Mouse (Mus musculus): ENCODE data around the gene Arhgap23. TPM values are rescaled to one million over a fixed set of nuclear protein-coding genes. Genes with fewer than 3 reads are reported as not detected.
A peak's percentile ranks its signal among the peaks of the same experiment; 100 is the strongest.

The Arhgap23 gene
- total and polyA plus RNA-seq, 2 experiments from 2014 or later = 9.6 to 80.2 TPM

DNA sequence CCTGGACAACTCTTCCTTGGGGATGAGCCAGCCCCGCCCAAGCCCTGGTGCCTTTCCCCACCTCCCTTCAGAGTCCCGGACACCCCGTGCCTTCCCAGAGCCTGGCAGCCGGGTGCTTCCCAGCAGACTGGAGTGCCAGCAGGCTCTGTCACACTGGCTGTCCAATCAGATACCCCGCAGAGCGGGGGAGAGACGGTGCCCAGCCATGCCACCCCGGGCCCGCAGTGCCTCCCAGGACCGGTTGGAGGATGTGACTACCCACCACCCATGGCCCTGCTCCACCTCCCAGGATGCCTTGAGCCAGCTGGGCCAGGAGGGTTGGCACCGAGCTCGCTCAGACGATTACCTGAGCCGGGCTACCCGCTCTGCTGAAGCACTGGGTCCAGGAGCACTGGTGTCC is 36.3 kb downstream of the Arhgap23 start:
- no peak for TF ChIP-seq CTCF (IDR thresholded peaks at IDR 0.05)
- Histone ChIP-seq H3K27ac (ENCODE audit: low read depth, low read length) (no peak overlapping the region), H3K4me3 (ENCODE audit: low read depth, low read length) (no peak overlapping the region), H3K9me3 (ENCODE audit: low read length) (no peaks in the 10 kb centered on the region), H3K4me2 (ENCODE audit: low read depth, low read length, poor library complexity, severe bottlenecking) (peak overlapping the region; percentile 87), H3K9ac (replicated peaks; ENCODE audit: low read length, poor library complexity, severe bottlenecking) (0 out of 2 replicates have a peak overlapping the region, but pooled peaks have one; percentile 19), H3K4me1 (ENCODE audit: insufficient read depth, low read length) (peaks cover 10% of the 10 kb centered on the region), H3K36me3 (ENCODE audit: insufficient read depth, low read length) (peaks cover 47% of the 10 kb centered on the region), H3K27me3 (ENCODE audit: insufficient read depth, low read length) (no peaks in the 10 kb centered on the region)
- no peak for DNase-seq (ENCODE audit: low spot score)
- 94% methylated on average over 15 of the region's 15 CpGs for WGBS
- no peak for ATAC-seq (ENCODE audit: low FRiP score)

DNA sequence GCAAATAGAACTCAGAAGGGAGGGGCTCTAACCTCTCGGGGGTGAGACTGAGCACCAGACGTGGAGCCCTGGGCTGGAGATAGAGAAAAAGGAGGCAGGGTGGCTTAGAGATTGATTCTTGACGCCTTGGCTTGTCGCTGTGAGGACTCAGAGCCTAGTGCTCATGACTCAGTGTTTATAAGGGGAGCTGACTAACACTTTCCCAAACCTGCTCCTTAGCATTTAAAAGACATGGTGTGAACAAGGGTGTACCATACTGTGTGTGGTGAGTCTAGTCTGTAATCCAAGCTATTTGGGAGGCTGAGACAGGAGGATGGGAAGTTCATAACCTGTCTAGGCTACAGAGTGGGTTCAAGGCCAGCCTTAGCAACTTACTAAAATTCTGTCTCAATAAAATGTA is 41.8 kb downstream of the Arhgap23 start:
- Histone ChIP-seq H3K4me3 (ENCODE audit: low read depth, low read length) (no peak overlapping the region), H3K4me1 (ENCODE audit: insufficient read depth, low read length) (peaks cover 3% of the 10 kb centered on the region; the same call in 1 of the 2 replicates), H3K9ac (replicated peaks; ENCODE audit: low read length, poor library complexity, severe bottlenecking) (no peak overlapping the region), H3K27me3 (ENCODE audit: insufficient read depth, low read length) (no peaks in the 10 kb centered on the region), H3K36me3 (ENCODE audit: insufficient read depth, low read length) (peaks cover 69% of the 10 kb centered on the region), H3K27ac (ENCODE audit: low read depth, low read length) (no peak overlapping the region), H3K4me2 (ENCODE audit: low read depth, low read length, poor library complexity, severe bottlenecking) (no peak overlapping the region), H3K9me3 (ENCODE audit: low read length) (no peaks in the 10 kb centered on the region)
- no peak for DNase-seq (ENCODE audit: low spot score)
- ATAC-seq (ENCODE audit: low FRiP score) = no peak
- TF ChIP-seq CTCF (IDR thresholded peaks at IDR 0.05) = no peak
- 84% methylated on average over 4 of the region's 4 CpGs for WGBS

DNA sequence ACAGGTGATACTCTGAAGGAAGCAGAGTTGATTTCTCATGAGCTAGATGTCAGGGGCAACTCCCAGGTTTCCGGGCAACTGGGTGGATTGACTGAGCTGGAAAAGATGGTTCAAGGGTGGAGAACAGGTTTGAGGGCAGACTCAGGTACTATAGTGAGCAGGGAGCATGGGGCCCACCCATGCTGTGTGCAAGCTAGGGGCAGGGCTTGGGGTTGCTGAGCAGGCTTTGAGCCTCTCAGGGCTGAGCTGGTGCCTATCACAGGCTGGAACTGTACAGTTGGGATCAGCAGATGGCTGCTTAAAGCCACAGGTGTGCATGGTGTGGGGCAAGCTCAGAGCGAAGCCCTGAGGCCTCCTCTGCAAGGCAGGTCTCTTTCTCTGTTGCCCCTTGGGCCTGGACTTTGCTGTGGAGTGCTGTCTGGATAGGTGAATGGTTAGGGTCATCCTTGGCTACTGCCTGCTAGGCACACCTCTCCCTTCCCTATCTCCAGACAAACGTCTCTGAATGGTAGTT is 46.0 kb downstream of the Arhgap23 start:
- no peak overlapping the region for H3K9ac ChIP-seq (replicated peaks; ENCODE audit: low read length, poor library complexity, severe bottlenecking)
- no peak overlapping the region for H3K4me3 ChIP-seq (ENCODE audit: low read depth, low read length)
- DNase-seq (ENCODE audit: low spot score) (no peak), ATAC-seq (ENCODE audit: low FRiP score) (no peak)
- no peak overlapping the region for H3K4me2 ChIP-seq (ENCODE audit: low read depth, low read length, poor library complexity, severe bottlenecking)
- no peaks in the 10 kb centered on the region for H3K4me1 ChIP-seq (ENCODE audit: insufficient read depth, low read length)
- peaks cover 72% of the 10 kb centered on the region for H3K36me3 ChIP-seq (ENCODE audit: insufficient read depth, low read length)
- no peak overlapping the region for H3K27ac ChIP-seq (ENCODE audit: low read depth, low read length)
- no peaks in the 10 kb centered on the region for H3K9me3 ChIP-seq (ENCODE audit: low read length)
- no peak for TF ChIP-seq CTCF (IDR thresholded peaks at IDR 0.05)
- H3K27me3 ChIP-seq (ENCODE audit: insufficient read depth, low read length) = no peaks in the 10 kb centered on the region
- WGBS = 91% methylated on average over 3 of the region's 3 CpGs

DNA sequence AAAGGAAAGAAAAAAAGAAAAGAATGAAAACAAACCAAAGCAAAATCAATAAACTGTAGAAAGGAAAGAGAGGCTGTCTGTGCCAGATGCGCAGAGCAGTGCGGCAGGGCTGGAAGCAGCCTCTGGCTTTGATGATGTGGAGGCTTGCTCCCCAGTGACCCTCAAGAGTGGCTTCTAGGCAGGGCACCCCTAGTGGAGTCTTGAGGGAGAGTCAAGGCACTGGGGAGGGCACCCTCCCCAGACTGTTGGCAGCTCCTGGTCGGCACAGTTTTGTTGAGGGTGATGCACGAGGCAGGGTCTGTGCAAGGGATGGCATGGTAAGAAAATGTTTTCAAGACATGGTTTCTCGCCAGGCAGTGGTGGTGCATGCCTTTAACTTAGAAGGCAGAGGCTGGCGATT is 47.2 kb downstream of the Arhgap23 start:
- ATAC-seq (ENCODE audit: low FRiP score) (no peak), DNase-seq (ENCODE audit: low spot score) (no peak)
- Histone ChIP-seq H3K4me2 (ENCODE audit: low read depth, low read length, poor library complexity, severe bottlenecking) (no peak overlapping the region), H3K27me3 (ENCODE audit: insufficient read depth, low read length) (no peaks in the 10 kb centered on the region), H3K9me3 (ENCODE audit: low read length) (no peaks in the 10 kb centered on the region), H3K27ac (ENCODE audit: low read depth, low read length) (no peak overlapping the region), H3K4me3 (ENCODE audit: low read depth, low read length) (no peak overlapping the region), H3K4me1 (ENCODE audit: insufficient read depth, low read length) (no peaks in the 10 kb centered on the region), H3K36me3 (ENCODE audit: insufficient read depth, low read length) (peaks cover 71% of the 10 kb centered on the region), H3K9ac (replicated peaks; ENCODE audit: low read length, poor library complexity, severe bottlenecking) (no peak overlapping the region)
- TF ChIP-seq CTCF (IDR thresholded peaks at IDR 0.05) = no peak
- 90% methylated on average over 6 of the region's 6 CpGs for WGBS

DNA sequence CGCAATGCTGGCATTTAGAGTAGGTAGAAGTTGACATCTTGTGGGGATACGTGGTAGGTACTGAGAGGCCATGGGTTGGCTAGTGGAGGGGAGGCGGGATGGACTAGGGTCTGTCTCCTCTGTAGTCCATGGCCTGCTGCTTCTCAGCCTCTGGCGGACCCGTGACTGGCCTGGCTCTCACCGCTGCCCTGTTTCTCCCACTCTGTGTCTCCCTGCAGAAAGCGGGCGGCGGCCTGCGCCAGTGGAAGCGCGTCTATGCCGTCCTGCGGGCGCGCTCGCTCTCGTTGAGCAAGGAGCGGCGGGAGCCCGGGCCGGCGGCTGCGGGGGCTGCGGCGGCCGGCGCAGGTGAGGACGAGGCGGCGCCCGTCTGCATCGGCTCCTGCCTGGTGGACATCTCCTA is 47.8 kb downstream of the Arhgap23 start:
- Histone ChIP-seq H3K36me3 (ENCODE audit: insufficient read depth, low read length) (peaks cover 71% of the 10 kb centered on the region), H3K9me3 (ENCODE audit: low read length) (no peaks in the 10 kb centered on the region), H3K4me2 (ENCODE audit: low read depth, low read length, poor library complexity, severe bottlenecking) (no peak overlapping the region), H3K27me3 (ENCODE audit: insufficient read depth, low read length) (no peaks in the 10 kb centered on the region), H3K27ac (ENCODE audit: low read depth, low read length) (no peak overlapping the region), H3K4me1 (ENCODE audit: insufficient read depth, low read length) (no peaks in the 10 kb centered on the region), H3K4me3 (ENCODE audit: low read depth, low read length) (no peak overlapping the region), H3K9ac (replicated peaks; ENCODE audit: low read length, poor library complexity, severe bottlenecking) (no peak overlapping the region)
- ATAC-seq (ENCODE audit: low FRiP score) (no peak), DNase-seq (ENCODE audit: low spot score) (no peak)
- 34% methylated on average over 33 of the region's 33 CpGs for WGBS
- TF ChIP-seq CTCF (IDR thresholded peaks at IDR 0.05) = no peak

DNA sequence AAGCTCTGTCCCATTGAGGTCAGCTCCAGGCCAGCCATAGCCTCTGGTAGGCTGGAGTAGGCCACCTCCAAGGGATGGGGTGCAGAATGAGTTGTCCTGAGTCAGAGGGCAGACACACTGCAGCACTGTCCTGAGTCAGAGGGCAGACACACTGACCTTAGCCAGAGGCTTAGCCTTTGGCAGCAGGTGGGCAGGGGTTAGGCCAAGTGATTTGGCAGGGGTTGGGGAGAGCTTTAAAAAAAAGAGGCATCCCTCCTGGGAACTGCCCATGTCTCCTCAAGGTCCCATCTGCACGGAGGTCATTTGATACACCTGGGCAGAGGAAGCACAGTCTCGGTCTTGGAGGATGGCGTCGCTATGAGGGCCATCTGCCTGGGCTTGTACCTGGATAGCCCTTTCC is 48.7 kb downstream of the Arhgap23 start:
- no peak for DNase-seq (ENCODE audit: low spot score)
- TF ChIP-seq CTCF (IDR thresholded peaks at IDR 0.05) = no peak
- no peak overlapping the region for H3K27ac ChIP-seq (ENCODE audit: low read depth, low read length)
- no peak overlapping the region for H3K9ac ChIP-seq (replicated peaks; ENCODE audit: low read length, poor library complexity, severe bottlenecking)
- peaks cover 66% of the 10 kb centered on the region for H3K36me3 ChIP-seq (ENCODE audit: insufficient read depth, low read length)
- H3K4me1 ChIP-seq (ENCODE audit: insufficient read depth, low read length) = no peaks in the 10 kb centered on the region
- 93% methylated on average over 4 of the region's 4 CpGs for WGBS
- H3K27me3 ChIP-seq (ENCODE audit: insufficient read depth, low read length) = no peaks in the 10 kb centered on the region
- no peak overlapping the region for H3K4me2 ChIP-seq (ENCODE audit: low read depth, low read length, poor library complexity, severe bottlenecking)
- no peak overlapping the region for H3K4me3 ChIP-seq (ENCODE audit: low read depth, low read length)
- H3K9me3 ChIP-seq (ENCODE audit: low read length) = no peaks in the 10 kb centered on the region
- ATAC-seq (ENCODE audit: low FRiP score) = no peak
